Mouse (Mus musculus): ENCODE measurements around the gene Olfr6.
A peak's percentile ranks its signal among the peaks of the same experiment; 100 is the strongest.
"Not testable (repeated sequence)": the region's sequence is repeated elsewhere in the genome, so short reads cannot be mapped to it uniquely, and the experiment has no call there.

Gene Olfr6

DNA sequence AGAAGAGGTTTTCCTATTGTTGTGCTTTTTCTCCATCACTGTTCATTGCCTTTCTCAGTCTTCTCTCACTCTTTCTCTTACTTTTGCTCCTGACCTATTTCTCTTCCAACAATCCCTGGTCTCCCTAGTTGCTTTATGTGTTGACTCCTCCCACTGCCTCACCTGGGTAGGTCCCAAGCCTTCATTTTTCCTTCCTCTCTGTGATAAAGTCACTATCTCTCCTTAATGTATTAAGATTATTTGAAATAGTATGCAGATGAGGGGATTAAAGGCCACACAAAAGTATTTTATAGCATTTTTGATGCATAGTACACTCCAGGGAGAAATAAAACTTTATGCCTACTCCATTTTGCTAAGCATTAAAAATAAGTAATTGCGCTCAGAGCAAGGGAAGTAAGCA, at the start of gene Olfr6:
Olfr6 (minus strand) TSS at position 101 of the 400 bp plus-strand sequence.
- no peak for DNase-seq (ENCODE audit: low read depth, low spot score)

DNA sequence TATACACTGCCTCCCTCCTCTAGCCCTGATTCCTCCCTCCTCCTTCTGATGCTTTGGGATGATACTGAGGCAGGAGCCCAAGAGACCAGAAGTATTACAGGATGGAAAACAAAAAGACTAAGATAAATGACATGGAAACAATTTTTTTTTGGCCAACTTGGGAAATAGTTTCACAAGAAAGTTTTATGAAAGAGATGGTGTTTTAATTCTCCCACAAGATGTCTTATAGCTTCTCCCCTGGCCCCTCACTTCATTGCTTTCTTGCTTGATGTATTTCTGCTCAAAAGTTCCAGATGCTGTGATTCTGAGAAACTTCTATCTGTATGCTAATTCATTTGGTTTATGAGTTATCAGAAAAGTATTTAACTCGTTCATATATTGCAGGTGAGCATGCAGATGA, 42.2 kb upstream of the Olfr6 start, which contains the start of gene Olfr2:
Olfr2 (minus strand) TSS at position 101 of the 400 bp plus-strand sequence.
- no peak for DNase-seq (ENCODE audit: low read depth, low spot score)

DNA sequence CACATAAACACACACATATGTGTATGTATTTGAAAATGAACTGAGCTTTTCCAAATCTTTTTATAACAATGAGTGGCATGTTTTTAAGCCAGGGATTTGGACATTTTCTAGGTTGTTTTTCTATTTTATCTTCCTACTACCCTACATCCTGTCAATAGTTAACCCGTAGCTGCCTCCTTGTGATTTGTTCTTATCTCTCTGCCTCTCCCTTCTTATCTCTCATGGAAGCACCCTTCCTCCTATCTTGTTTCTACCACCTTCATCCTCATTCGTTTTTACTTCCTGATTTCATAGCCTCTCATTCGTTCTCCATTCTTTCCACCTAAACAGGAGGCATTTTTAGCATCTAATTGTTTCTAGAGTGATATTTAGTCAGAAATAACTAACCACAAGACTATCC, 40.4 kb upstream of the Olfr6 start:
- no peak for DNase-seq (ENCODE audit: low read depth, low spot score)

DNA sequence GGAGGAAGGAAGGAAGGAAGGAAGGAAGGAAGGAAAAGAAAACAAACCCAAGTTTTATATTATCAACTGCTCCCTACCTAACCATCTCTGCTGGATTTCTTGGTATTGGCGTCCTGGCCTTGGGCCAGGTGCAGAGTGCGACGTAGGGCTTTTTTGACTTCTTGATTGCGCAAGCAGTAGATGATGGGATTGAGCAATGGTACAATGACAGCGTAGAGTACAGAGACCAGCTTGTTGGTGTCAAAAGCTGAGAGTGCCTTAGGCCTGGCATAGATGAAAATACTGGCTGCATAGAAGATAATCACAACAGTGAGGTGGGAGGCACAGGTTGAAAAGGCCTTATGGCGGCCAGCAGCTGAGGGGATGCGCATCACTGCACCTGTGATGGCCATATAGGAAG, 37.1 kb upstream of the Olfr6 start:
- DNase-seq (ENCODE audit: low read depth, low spot score): no peak

DNA sequence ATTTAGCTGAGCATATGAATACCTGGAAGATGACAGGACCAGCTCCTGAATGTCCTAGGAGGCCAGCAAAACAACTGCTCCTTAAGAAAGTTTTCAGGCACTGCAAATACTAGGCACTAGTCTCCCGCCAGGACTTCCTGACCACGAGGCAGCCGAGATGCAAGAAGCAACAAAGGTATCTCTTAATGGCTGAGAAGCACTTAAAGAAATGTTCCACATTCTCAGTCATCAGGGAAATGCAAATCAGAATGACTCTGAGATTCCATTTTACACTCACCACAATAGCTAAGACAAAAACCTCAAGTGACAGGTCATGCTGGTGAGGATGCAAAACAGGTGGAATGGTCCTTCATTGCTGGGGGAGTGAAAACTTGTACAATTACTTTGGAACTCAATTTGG, 21.5 kb upstream of the Olfr6 start:
- no peak for DNase-seq (ENCODE audit: low read depth, low spot score)

DNA sequence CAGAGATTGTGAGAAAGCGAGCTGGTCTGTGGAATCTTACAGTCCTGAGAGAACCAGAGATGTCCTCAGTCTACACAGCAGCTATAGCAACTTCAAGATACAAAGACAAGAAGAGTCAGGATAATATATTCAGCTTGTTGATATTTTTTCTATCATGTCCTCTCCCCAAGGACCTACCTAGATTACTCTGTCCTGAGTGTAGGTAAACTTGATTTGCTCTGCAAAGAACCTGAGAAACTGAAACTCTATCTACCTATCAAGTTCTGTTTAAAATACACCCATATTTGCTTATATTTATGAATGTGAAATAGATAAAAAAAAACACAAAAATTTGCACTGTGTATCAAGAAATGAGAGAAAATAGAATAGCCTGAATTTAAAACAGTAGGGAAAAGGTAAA, 11.6 kb upstream of the Olfr6 start, which contains the start of gene Olfr711:
Olfr711 (minus strand) TSS at position 101 of the 400 bp plus-strand sequence.
- no peak for DNase-seq (ENCODE audit: low read depth, low spot score)

DNA sequence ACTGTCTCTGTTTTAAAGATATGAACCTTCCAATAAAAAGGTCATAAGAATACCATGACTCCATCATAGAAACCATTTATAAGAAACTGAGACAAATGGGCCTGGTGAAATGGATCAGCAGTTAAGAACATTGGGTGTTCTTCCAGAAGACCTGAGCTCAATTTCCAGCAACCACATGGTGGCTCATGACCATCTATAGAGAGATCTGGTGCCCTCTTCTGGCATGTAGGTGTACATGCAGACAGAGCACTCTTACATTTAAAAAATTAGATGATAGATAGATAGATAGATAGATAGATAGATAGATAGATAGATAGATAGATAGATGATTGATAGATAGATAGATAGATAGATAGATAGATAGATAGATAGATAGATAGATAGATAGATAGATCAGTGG, 3.8 kb upstream of the Olfr6 start:
- DNase-seq (ENCODE audit: low read depth, low spot score): peak; percentile 14

DNA sequence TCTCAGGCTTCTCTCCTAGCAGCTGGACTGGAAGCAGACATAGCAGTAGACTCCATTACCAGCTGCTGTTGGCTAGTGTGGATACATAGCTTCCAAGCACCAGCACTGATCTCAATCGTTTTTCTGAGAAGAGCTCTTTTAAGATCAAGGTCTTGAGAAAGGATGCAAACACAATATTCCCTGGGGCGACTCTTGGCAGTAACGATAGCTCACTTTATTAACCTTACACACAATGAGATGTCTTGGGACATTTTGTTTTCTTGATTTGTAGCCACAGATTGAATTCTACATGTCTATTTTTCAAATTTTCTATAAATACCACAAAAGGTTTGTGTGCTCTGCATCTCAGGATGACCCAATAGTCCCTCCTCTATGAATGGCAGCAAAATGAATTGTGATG, 15.5 kb downstream of the Olfr6 start, which contains the start of gene Olfr710:
Olfr710 (minus strand) TSS at position 101 of the 400 bp plus-strand sequence.
- no peak for DNase-seq (ENCODE audit: low read depth, low spot score)

DNA sequence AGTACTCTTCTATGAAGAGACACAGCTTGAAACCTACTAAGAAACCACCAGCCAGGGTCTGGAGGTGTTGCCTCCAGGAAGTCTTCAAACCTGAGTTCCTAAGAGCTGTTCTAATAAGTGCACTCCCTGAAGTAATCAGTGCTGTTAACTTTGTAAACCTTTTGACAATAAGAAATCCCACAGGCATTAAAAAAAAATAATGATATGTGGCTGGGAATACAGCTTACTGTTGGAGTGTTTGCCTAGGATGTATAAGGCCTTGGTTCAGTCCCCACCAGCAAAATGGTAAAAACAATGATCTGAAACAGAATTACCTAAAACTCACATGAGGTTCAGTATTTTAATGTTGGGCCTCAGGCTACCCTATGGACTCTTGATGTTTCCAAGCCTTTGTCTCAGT, 31.6 kb downstream of the Olfr6 start, which contains the start of gene Olfr709-ps1:
Olfr709-ps1 (minus strand) TSS at position 101 of the 400 bp plus-strand sequence.
- DNase-seq (ENCODE audit: low read depth, low spot score): no peak

DNA sequence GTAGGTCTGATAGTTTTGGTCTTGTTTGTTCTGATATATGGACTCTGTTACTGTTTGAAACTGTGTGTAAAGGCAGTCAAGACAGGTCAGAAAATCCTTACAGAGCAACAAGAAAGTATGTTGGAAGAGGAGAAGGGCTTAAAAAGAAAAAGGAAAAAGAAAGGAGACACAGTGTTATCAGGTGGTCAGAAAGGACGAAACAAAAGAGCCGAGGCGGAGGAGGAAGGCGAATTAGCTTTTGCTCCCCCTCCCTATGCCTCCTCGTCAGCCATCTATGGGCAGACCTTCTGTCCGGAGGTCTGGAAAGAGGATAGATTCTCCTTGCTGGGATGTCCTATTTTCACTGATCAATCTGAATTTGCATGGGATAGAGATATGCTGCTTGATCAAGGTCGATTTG, 42.8 kb downstream of the Olfr6 start:
- DNase-seq (ENCODE audit: low read depth, low spot score): not testable (repeated sequence)

DNA sequence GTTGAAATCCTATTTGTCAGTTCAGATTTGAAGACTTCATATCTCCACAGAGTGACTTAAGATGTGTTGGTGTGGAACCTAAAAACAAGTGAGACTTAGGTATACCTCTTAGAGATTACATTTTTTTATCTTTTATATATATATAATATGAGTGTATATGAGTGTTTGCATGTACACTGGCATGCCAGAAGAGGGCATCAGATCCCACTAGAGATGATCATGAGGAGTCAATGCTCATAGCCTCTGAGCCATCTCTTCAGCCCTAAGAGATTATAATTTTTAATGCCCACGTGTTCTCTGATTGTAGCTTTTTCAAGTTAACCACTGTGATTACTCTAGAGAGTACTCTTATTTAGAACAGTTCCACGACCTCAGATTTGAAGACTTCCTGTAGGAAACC, 56.1 kb downstream of the Olfr6 start, which contains the start of gene Olfr1532-ps1:
Olfr1532-ps1 (plus strand) TSS at position 326 of the 400 bp plus-strand sequence.
- DNase-seq (ENCODE audit: low read depth, low spot score): no peak
